Mouse (Mus musculus) thymus, adult 2 months (tissue): ENCODE measurements around the gene Sema6d.

Source experiments
- CTCF ChIP-seq: fragments of 200-500 bp; IDR thresholded peaks from 2 replicates; pipeline ENCODE4 v1.5.1; 2012; ENCODE audit warnings: mild to moderate bottlenecking, control low read depth, low read length, moderate library complexity, borderline replicate concordance; ENCODE audit not compliant: control insufficient read depth, poor library complexity, insufficient read depth; ENCODE audit errors: extremely low read depth
- POLR2A ChIP-seq: fragments of 200-500 bp; IDR thresholded peaks from 2 replicates; pipeline ENCODE4 v1.6.1; 2012; ENCODE audit warnings: mild to moderate bottlenecking, low read length, control low read depth, moderate library complexity; ENCODE audit not compliant: control insufficient read depth, poor library complexity, insufficient read depth; ENCODE audit errors: extremely low read depth

- TF ChIP-seq CTCF: no peak
- no peak for TF ChIP-seq POLR2A
These were observed 133.8 kb downstream of the Sema6d start for GRCm38 (mm10) chr2:124223559-124223958.
